Mouse (Mus musculus): Measurements from ENCODE around the gene Nek3.

DNA sequence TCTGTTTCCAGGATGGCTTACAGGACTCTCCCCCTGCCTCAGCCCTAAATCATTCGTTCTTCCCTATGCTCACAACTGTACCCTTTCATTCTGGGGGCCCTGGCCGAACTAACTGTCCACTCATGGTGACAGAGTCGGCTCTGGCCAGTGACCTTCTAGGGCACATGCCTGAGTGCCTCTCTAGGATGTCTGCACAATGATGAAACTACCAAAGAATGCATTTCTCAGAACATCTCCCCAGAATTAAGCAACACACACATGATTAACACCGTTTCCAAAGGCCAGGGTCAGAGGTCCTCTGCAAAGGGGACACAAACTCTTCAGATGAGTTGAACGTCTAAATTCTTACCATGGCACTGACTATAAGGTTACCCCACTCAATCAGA lies 31.5 kb downstream of the Nek3 start:
- TF ChIP-seq CTCF (conservative IDR thresholded peaks at IDR 0.05 in 1 of 2, IDR thresholded peaks at IDR 0.05 in 1 of 2; ENCODE audit: low read depth in 2 of 2, low read length in 2 of 2) (no peak), MYC (IDR thresholded peaks at IDR 0.05; ENCODE audit: low read depth, low read length) (no peak), MAX (IDR thresholded peaks at IDR 0.05; ENCODE audit: low read length) (no peak), UBTF (IDR thresholded peaks at IDR 0.05; ENCODE audit: low read depth, low read length) (no peak), POLR2AphosphoS2 (IDR thresholded peaks at IDR 0.05; ENCODE audit: low read depth, low read length) (no peak), CHD2 (IDR thresholded peaks at IDR 0.05; ENCODE audit: low read length) (no peak), POLR2A (IDR thresholded peaks at IDR 0.05; ENCODE audit: low read depth, low read length) (no peak), MEF2A (IDR thresholded peaks at IDR 0.05; ENCODE audit: borderline replicate concordance, low read depth, low read length) (no peak), NRF1 (IDR thresholded peaks at IDR 0.05; ENCODE audit: low read depth, low read length) (no peak), ELF1 (IDR thresholded peaks at IDR 0.05; ENCODE audit: low read depth, low read length) (no peak), EP300 (IDR thresholded peaks at IDR 0.05; ENCODE audit: low read length) (no peak)
